Mouse (Mus musculus) stomach, postnatal 0 days (tissue): ENCODE data around the gene Zfhx3. TPM values are rescaled to one million over a fixed set of nuclear protein-coding genes. Genes with fewer than 3 reads are reported as not detected.
"Not testable (repeated sequence)": the region's sequence is repeated elsewhere in the genome, so short reads cannot be mapped to it uniquely, and the experiment has no call there.

ENCODE experiments used
- ATAC-seq: fragments of 200-750 bp; cut with Nextera tagmentation; 2 replicates; pipeline ENCODE4 v1.8.0; 2017; ENCODE audit not compliant: low FRiP score, low TSS enrichment
- DNase-seq: peaks from one replicate; pipeline ENCODE4 v3.0.0-alpha.2; 2016; ENCODE audit warnings: low spot score
- H3K27ac ChIP-seq: fragments of 300-500 bp; sonication (generic); replicated peaks from 2 replicates; pipeline ENCODE4 v1.5.1; 2014; ENCODE audit warnings: mild to moderate bottlenecking, control low read depth
- H3K27me3 ChIP-seq: fragments of 300-500 bp; sonication (generic); 2 replicates; pipeline ENCODE4 v1.6.1; 2014; ENCODE audit warnings: low read length; ENCODE audit not compliant: control insufficient read depth, insufficient read depth
- H3K36me3 ChIP-seq: fragments of 300-500 bp; sonication (generic); 2 replicates; pipeline ENCODE4 v1.6.1; 2014; ENCODE audit warnings: low read length, mixed read lengths; ENCODE audit not compliant: control insufficient read depth, insufficient read depth
- H3K4me1 ChIP-seq: fragments of 300-500 bp; sonication (generic); replicated peaks from 2 replicates; pipeline ENCODE4 v1.6.1; 2014; ENCODE audit warnings: antibody characterized with exemption; ENCODE audit not compliant: control insufficient read depth, insufficient read depth
- H3K4me2 ChIP-seq: fragments of 300-500 bp; sonication (generic); replicated peaks from 2 replicates; pipeline ENCODE4 v1.6.1; 2014; ENCODE audit warnings: low read depth, mild to moderate bottlenecking, control low read depth, moderate library complexity
- H3K4me3 ChIP-seq: fragments of 300-500 bp; sonication (generic); 2 replicates; pipeline ENCODE4 v1.5.1; 2014; ENCODE audit warnings: low read depth, low read length, control low read depth
- H3K9ac ChIP-seq: fragments of 300-500 bp; sonication (generic); 2 replicates; pipeline ENCODE4 v1.6.1; 2014; ENCODE audit warnings: mild to moderate bottlenecking, low read length, control low read depth, mixed read lengths
- H3K9me3 ChIP-seq: fragments of 300-500 bp; sonication (generic); 2 replicates; pipeline ENCODE4 v1.6.1; 2016; ENCODE audit warnings: low read length; ENCODE audit not compliant: control insufficient read depth
- CTCF ChIP-seq: IDR thresholded peaks from 2 replicates; pipeline ENCODE4 v1.5.1; 2016; ENCODE audit warnings: antibody characterized with exemption, low read depth, mild to moderate bottlenecking, moderate library complexity
- EP300 ChIP-seq: optimal IDR thresholded peaks from 2 replicates; pipeline ENCODE3; 2016; ENCODE audit warnings: antibody characterized with exemption
- WGBS: fragments of 180-500 bp; shearing (Covaris S2); extraction: QIAGEN DNeasy Blood & Tissue Kit; methylation state at CpG from one replicate; pipeline ENCODE4 v1.1.7; 2014; 5-methylcytosine and 5-hydroxymethylcytosine counted together
- polyA plus RNA-seq: library from polyadenylated mRNA; unstranded; fragments of >200 nt; fragmentation: Nextera tagmentation; extraction: Ambion mirVana; gene quantifications from 2 replicates; pipeline ENCODE4 v1.2.1, GENCODE M21; 2015

The Zfhx3 gene
- polyA plus RNA-seq = 4.1 and 4.6 TPM in 2 replicates

GRCm38 (mm10) chr8:107941922-107942694 is at the start of gene Zfhx3:
Zfhx3 (plus strand) TSS chr8:107942644.
- Histone ChIP-seq H3K36me3 (no peaks in the 10 kb centered on the region), H3K27ac (no peak within 1 kb of the TSS), H3K9ac (no peak within 1 kb of the TSS), H3K4me3 (peak within 1 kb of the TSS; percentile 8; the same call in 1 of the 2 replicates), H3K4me2 (peak within 1 kb of the TSS; percentile 40), H3K9me3 (no peaks in the 10 kb centered on the region), H3K27me3 (no peaks in the 10 kb centered on the region), H3K4me1 (no peaks in the 10 kb centered on the region)
- DNase-seq (no peak), ATAC-seq (no peak)
- WGBS = 21% methylated on average over 11 of the region's 11 CpGs
- TF ChIP-seq EP300 = no peak
- TF ChIP-seq CTCF = no peak

- ATAC-seq (no peak), DNase-seq (no peak)
- no peaks in the 10 kb centered on the region for H3K36me3 ChIP-seq
- 88% methylated on average over 12 of the region's 12 CpGs for WGBS
- no peak overlapping the region for H3K9ac ChIP-seq
- H3K27me3 ChIP-seq = no peaks in the 10 kb centered on the region
- H3K9me3 ChIP-seq = no peaks in the 10 kb centered on the region
- no peak overlapping the region for H3K4me2 ChIP-seq
- no peak for TF ChIP-seq CTCF
- no peak for TF ChIP-seq EP300
- H3K27ac ChIP-seq = no peak overlapping the region
- no peaks in the 10 kb centered on the region for H3K4me1 ChIP-seq
- no peak overlapping the region for H3K4me3 ChIP-seq
Observed at GRCm38 (mm10) chr8:107918984-107919383, 23.5 kb upstream of the Zfhx3 start.

DNA sequence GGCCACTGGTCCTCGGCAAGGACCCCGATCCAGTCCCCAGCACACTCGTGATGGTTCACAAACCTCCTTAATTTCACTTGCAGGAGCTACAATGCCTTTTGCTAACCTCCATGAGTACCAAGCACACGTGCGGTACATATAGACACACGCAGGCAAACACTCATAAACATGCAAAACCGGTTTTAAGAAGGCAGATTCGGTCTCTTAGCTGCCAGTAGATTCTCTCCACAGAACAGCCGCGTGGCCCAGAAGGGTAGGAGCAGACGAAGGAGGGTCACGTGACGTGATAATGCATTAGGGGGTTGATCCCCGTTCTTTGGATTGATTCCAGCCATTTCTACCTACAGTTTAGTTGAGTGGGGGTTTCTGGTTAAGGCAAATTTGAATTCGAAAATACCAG is 16.3 kb upstream of the Zfhx3 start:
- H3K4me3 ChIP-seq = no peak overlapping the region
- H3K27ac ChIP-seq = no peak overlapping the region
- no peak overlapping the region for H3K4me2 ChIP-seq
- H3K36me3 ChIP-seq = no peaks in the 10 kb centered on the region
- 67% methylated on average over 15 of the region's 15 CpGs for WGBS
- ATAC-seq = no peak
- no peaks in the 10 kb centered on the region for H3K4me1 ChIP-seq
- no peak for DNase-seq
- H3K9ac ChIP-seq = no peak overlapping the region
- H3K27me3 ChIP-seq = no peaks in the 10 kb centered on the region
- TF ChIP-seq EP300 (no peak), CTCF (no peak)
- H3K9me3 ChIP-seq = no peaks in the 10 kb centered on the region

- no peak overlapping the region for H3K4me3 ChIP-seq
- no peaks in the 10 kb centered on the region for H3K4me1 ChIP-seq
- no peak overlapping the region for H3K27ac ChIP-seq
- DNase-seq (no peak), ATAC-seq (no peak)
- no peak for TF ChIP-seq EP300
- no peak for TF ChIP-seq CTCF
- H3K9me3 ChIP-seq = no peaks in the 10 kb centered on the region
- H3K27me3 ChIP-seq = no peaks in the 10 kb centered on the region
- H3K4me2 ChIP-seq = no peak overlapping the region
- no peak overlapping the region for H3K9ac ChIP-seq
- WGBS = 92% methylated on average over 4 of the region's 4 CpGs
- H3K36me3 ChIP-seq = no peaks in the 10 kb centered on the region
Observed at GRCm38 (mm10) chr8:107936725-107937124, 5.7 kb upstream of the Zfhx3 start.

GRCm38 (mm10) chr8:107938231-107938630 is 4.2 kb upstream of the Zfhx3 start:
- H3K9ac ChIP-seq, H3K4me2 ChIP-seq, H3K9me3 ChIP-seq, H3K27me3 ChIP-seq, H3K4me1 ChIP-seq, DNase-seq, H3K4me3 ChIP-seq, H3K27ac ChIP-seq, ATAC-seq, H3K36me3 ChIP-seq: not testable (repeated sequence)
- WGBS = 88% methylated on average over 5 of the region's 5 CpGs

GRCm38 (mm10) chr8:107940181-107940580 is 2.3 kb upstream of the Zfhx3 start:
- 88% methylated on average over 8 of the region's 8 CpGs for WGBS
- no peaks in the 10 kb centered on the region for H3K9me3 ChIP-seq
- no peaks in the 10 kb centered on the region for H3K27me3 ChIP-seq
- DNase-seq (no peak), ATAC-seq (no peak)
- H3K36me3 ChIP-seq = no peaks in the 10 kb centered on the region
- no peak overlapping the region for H3K4me2 ChIP-seq
- no peak for TF ChIP-seq EP300
- TF ChIP-seq CTCF = no peak
- H3K4me1 ChIP-seq = no peaks in the 10 kb centered on the region
- H3K27ac ChIP-seq = no peak overlapping the region
- no peak overlapping the region for H3K4me3 ChIP-seq
- H3K9ac ChIP-seq = no peak overlapping the region
